Mouse (Mus musculus): ENCODE measurements around the gene Olfr1211. TPM values are rescaled to one million over a fixed set of nuclear protein-coding genes. Genes with fewer than 3 reads are reported as not detected.

Gene Olfr1211
- not detected for polyA plus RNA-seq (2021)

- no peaks in the 10 kb centered on the region for H3K27me3 ChIP-seq
- CTCF ChIA-PET: interaction anchor here (1.6 kb wide), 1 partner anchor 24 kb away, joined by 4 read pairs; no protein-coding TSS in a partner anchor
- in situ Hi-C loops (cut with MboI; ENCODE audit: low pct_unique_long_range_greater_than_20kb): no loop called here
- POLR2A ChIA-PET: no interaction called here
- TF ChIP-seq CTCF (IDR thresholded peaks at IDR 0.05): no peak
- no peak for ATAC-seq
- no peak for DNase-seq (ENCODE audit: low read depth, low spot score)
Measured at GRCm38 (mm10) chr2:88938011-88938410, at the start of gene Olfr1211. TSS of gene Olfr1211 (minus strand) at chr2:88938111.

DNA sequence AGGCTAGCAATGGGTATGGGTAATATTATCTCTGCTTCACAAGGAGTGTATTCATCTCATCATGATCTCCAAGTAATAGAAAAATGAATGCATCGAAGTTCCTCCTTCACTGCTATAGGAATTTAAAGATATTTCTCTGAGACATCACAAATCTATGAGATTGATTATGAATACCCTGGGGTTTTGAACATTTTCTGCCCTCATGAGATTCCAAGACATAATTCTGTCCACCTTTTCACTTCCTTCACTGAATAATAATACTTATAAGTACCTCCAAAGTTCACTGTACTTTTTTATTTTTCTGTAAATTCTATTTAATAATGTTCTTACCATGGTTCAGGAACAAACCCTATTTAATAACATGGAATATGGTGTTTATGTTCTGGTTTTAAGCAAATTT lies 42.3 kb upstream of the Olfr1211 start, which contains the start of gene Gm13762:
Gene Gm13762 (minus strand): TSS at position 101 of the 400 bp plus-strand sequence.
- CTCF ChIA-PET: no interaction called here
- no peaks in the 10 kb centered on the region for H3K27me3 ChIP-seq
- no peak for TF ChIP-seq CTCF (IDR thresholded peaks at IDR 0.05)
- DNase-seq (ENCODE audit: low read depth, low spot score) (no peak), ATAC-seq (no peak)
- POLR2A ChIA-PET: no interaction called here
- in situ Hi-C loops (cut with MboI; ENCODE audit: low pct_unique_long_range_greater_than_20kb): no loop called here

GRCm38 (mm10) chr2:88953669-88954068 lies 15.8 kb upstream of the Olfr1211 start, which contains the start of gene Olfr1212:
TSS of gene Olfr1212 (plus strand) at chr2:88953969.
- in situ Hi-C loops (cut with MboI; ENCODE audit: low pct_unique_long_range_greater_than_20kb): no loop called here
- CTCF ChIA-PET: no interaction called here
- ATAC-seq: no peak
- DNase-seq (ENCODE audit: low read depth, low spot score): no peak
- TF ChIP-seq CTCF (IDR thresholded peaks at IDR 0.05): no peak
- no peaks in the 10 kb centered on the region for H3K27me3 ChIP-seq
- POLR2A ChIA-PET: no interaction called here

DNA sequence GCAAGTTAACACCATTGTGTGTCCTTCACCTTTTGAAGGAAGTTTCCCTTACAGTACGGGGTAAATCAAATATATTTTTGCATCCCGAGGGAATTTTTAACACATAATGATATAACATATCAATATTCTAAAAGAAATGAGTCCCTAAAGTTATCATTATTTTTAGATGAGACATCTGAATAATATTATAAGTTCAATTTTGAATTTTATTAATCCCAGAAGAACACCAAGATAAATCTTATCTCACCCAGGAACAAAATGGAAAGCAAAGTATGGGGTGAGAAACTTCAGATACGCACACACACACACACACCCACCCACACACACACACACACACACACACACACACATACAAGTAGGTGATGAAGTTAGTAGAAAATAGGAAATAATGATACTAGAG lies 22.9 kb downstream of the Olfr1211 start, which contains the start of gene Olfr1209:
Gene Olfr1209 (minus strand): TSS at position 101 of the 400 bp plus-strand sequence.
- in situ Hi-C loops (cut with MboI; ENCODE audit: low pct_unique_long_range_greater_than_20kb): no loop called here
- no peak for DNase-seq (ENCODE audit: low read depth, low spot score)
- POLR2A ChIA-PET: interaction anchor here (0.5 kb wide), 1 partner anchor 17 kb away, joined by 6 read pairs; no protein-coding TSS in a partner anchor
- ATAC-seq: no peak
- CTCF ChIA-PET: no interaction called here
- H3K27me3 ChIP-seq: no peaks in the 10 kb centered on the region
- TF ChIP-seq CTCF (IDR thresholded peaks at IDR 0.05): no peak

GRCm38 (mm10) chr2:88902211-88902610 lies 35.7 kb downstream of the Olfr1211 start, which contains the start of gene Olfr1208:
TSS of gene Olfr1208 (minus strand) at chr2:88902311.
- no peak for DNase-seq (ENCODE audit: low read depth, low spot score)
- no peak for ATAC-seq
- in situ Hi-C loops (cut with MboI; ENCODE audit: low pct_unique_long_range_greater_than_20kb): no loop called here
- POLR2A ChIA-PET: no interaction called here
- no peaks in the 10 kb centered on the region for H3K27me3 ChIP-seq
- CTCF ChIA-PET: no interaction called here
- TF ChIP-seq CTCF (IDR thresholded peaks at IDR 0.05): no peak

Other genes starting within 250 kb of the Olfr1211 start
- gene Olfr1195, start 248.9 kb downstream of the Olfr1211 start, polyA plus RNA-seq (2021): not detected
- gene Olfr1196, start 233.5 kb downstream of the Olfr1211 start, polyA plus RNA-seq (2021): not detected
- not detected for gene Olfr1197, start 205.7 kb downstream of the Olfr1211 start, polyA plus RNA-seq (2021)
- not detected for gene Olfr1198, start 186.7 kb downstream of the Olfr1211 start, polyA plus RNA-seq (2021)
- not detected for gene Olfr1199, start 177.6 kb downstream of the Olfr1211 start, polyA plus RNA-seq (2021)
- gene Olfr1200, start 167.6 kb downstream of the Olfr1211 start, polyA plus RNA-seq (2021): not detected
- not detected for gene Olfr1201, start 145.1 kb downstream of the Olfr1211 start, polyA plus RNA-seq (2021)
- gene Olfr1202, start 123.6 kb downstream of the Olfr1211 start, polyA plus RNA-seq (2021): not detected
- not detected for gene Olfr1205, start 108.4 kb downstream of the Olfr1211 start, polyA plus RNA-seq (2021)
- gene Olfr1204, start 88.8 kb downstream of the Olfr1211 start, polyA plus RNA-seq (2021): not detected
- not detected for gene Olfr1206, start 74.9 kb downstream of the Olfr1211 start, polyA plus RNA-seq (2021)
- not detected for gene Olfr1208, start 35.8 kb downstream of the Olfr1211 start, polyA plus RNA-seq (2021)
- gene Olfr1209, start 23.0 kb downstream of the Olfr1211 start, polyA plus RNA-seq (2021): not detected
- not detected for gene Olfr1212, start 15.9 kb upstream of the Olfr1211 start, polyA plus RNA-seq (2021)
- gene Gm13762, start 42.2 kb upstream of the Olfr1211 start, polyA plus RNA-seq (2021): not detected
- gene Olfr1214, start 54.5 kb upstream of the Olfr1211 start, polyA plus RNA-seq (2021): not detected
- gene Olfr1215, start 68.9 kb upstream of the Olfr1211 start, polyA plus RNA-seq (2021): not detected
- gene Olfr1216, start 80.2 kb upstream of the Olfr1211 start, polyA plus RNA-seq (2021): not detected
- gene Olfr1217, start 94.0 kb upstream of the Olfr1211 start, polyA plus RNA-seq (2021): not detected
- gene Olfr1218, start 123.1 kb upstream of the Olfr1211 start, polyA plus RNA-seq (2021): not detected
- not detected for gene Olfr1219, start 145.4 kb upstream of the Olfr1211 start, polyA plus RNA-seq (2021)
- not detected for gene Olfr1220, start 168.7 kb upstream of the Olfr1211 start, polyA plus RNA-seq (2021)
- not detected for gene Olfr1221, start 179.2 kb upstream of the Olfr1211 start, polyA plus RNA-seq (2021)
- not detected for gene Olfr1222, start 194.9 kb upstream of the Olfr1211 start, polyA plus RNA-seq (2021)
- not detected for gene Olfr1223, start 213.4 kb upstream of the Olfr1211 start, polyA plus RNA-seq (2021)
- gene Olfr1224-ps1, start 226.0 kb upstream of the Olfr1211 start, polyA plus RNA-seq (2021): not detected
- not detected for gene Olfr1225, start 236.6 kb upstream of the Olfr1211 start, polyA plus RNA-seq (2021)